Mouse (Mus musculus): ENCODE measurements around the gene Cachd1.

GRCm38 (mm10) chr4:100998145-100998544 lies 221.7 kb downstream of the Cachd1 start:
- no peak for TF ChIP-seq POLR2A (IDR thresholded peaks at IDR 0.05; ENCODE audit: insufficient read length, low read depth)
- no peak for TF ChIP-seq MYOG (IDR thresholded peaks at IDR 0.05; ENCODE audit: control insufficient read depth in 1 of 3, insufficient read depth in 1 of 3, insufficient read length in 2 of 3, low read depth in 2 of 3)
- TF ChIP-seq MYOD1 (IDR thresholded peaks at IDR 0.05; ENCODE audit: control insufficient read depth in 1 of 3, insufficient read length in 2 of 3, low read depth in 2 of 3): no peak
- no peak for TF ChIP-seq TCF3 (IDR thresholded peaks at IDR 0.05; ENCODE audit: insufficient read length, low read depth)
- no peak for TF ChIP-seq POLR2AphosphoS2 (IDR thresholded peaks at IDR 0.05; ENCODE audit: insufficient read length, low read depth)
- no peak for TF ChIP-seq REST (IDR thresholded peaks at IDR 0.05; ENCODE audit: insufficient read depth, insufficient read length)
- TF ChIP-seq USF1 (IDR thresholded peaks at IDR 0.05; ENCODE audit: low read depth): no peak
- TF ChIP-seq CEBPB (IDR thresholded peaks at IDR 0.05; ENCODE audit: insufficient read depth, poor library complexity, severe bottlenecking): no peak
